Mouse (Mus musculus) lung, postnatal 0 days (tissue): Measurements from ENCODE around the gene Amd2.

Source experiments
- CTCF ChIP-seq: IDR thresholded peaks from 2 replicates; pipeline ENCODE4 v1.5.1; 2016; ENCODE audit warnings: antibody characterized with exemption, mild to moderate bottlenecking
- EP300 ChIP-seq: IDR thresholded peaks from 2 replicates; pipeline ENCODE4 v1.6.1; 2016; ENCODE audit warnings: antibody characterized with exemption, mild to moderate bottlenecking, control low read depth

DNA sequence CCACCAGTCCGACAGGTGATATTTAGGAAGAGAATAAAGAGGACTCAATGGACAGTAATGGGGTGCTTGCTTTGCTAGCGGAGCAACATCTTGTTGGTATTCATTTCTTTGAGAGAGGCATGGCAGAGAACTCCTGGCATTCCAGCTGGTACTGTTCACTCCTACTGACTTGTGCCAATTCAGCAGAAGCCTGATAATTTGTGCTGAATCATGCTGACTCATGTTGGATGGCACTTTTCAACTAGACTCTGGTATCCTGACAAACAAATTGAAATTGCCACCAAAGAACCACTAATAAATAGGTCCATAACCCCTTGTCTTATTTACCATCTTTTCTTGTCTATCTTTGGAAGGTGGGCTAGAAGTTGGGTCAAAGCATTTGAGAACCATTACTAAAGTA lies 25.9 kb upstream of the Amd2 start:
- TF ChIP-seq CTCF: no peak
- TF ChIP-seq EP300: no peak
